Mouse (Mus musculus) CH12.LX (cell line): ENCODE measurements around the gene Ccl22. TPM values are rescaled to one million over a fixed set of nuclear protein-coding genes. Genes with fewer than 3 reads are reported as not detected.

Experiments
- DNase-seq: peaks from one replicate; pipeline ENCODE4 v3.0.0-alpha.2; 2013; ENCODE audit errors: extremely low read depth
- H3K27ac ChIP-seq: 2 replicates; pipeline ENCODE4 v1.5.1; 2012; ENCODE audit warnings: low read depth, mild to moderate bottlenecking, control low read depth, moderate library complexity; ENCODE audit not compliant: insufficient read depth
- H3K27me3 ChIP-seq: replicated peaks from 2 replicates; pipeline ENCODE3; 2012; ENCODE audit warnings: inconsistent platforms
- H3K36me3 ChIP-seq, 2 experiments: replicated peaks in 1 of 2; 2 replicates each; pipeline versions ENCODE3 to v1.6.1; 2012; ENCODE audit warnings: inconsistent platforms in 1 of 2, low read length in 1 of 2, mild to moderate bottlenecking in 1 of 2, mixed read lengths in 1 of 2, moderate library complexity in 1 of 2; ENCODE audit not compliant: control insufficient read depth in 1 of 2, insufficient read depth in 1 of 2
- H3K4me1 ChIP-seq, 2 experiments: 2 replicates each; pipeline ENCODE4 v1.6.1; 2012; ENCODE audit warnings: inconsistent platforms in 1 of 2, moderate library complexity in 1 of 2; ENCODE audit not compliant: insufficient read depth in 2 of 2, control insufficient read depth in 1 of 2
- H3K4me2 ChIP-seq: 2 replicates; pipeline ENCODE4 v1.6.1; 2012; ENCODE audit warnings: low read depth, mild to moderate bottlenecking, control low read depth; ENCODE audit not compliant: poor library complexity, insufficient read depth, severe bottlenecking
- H3K4me3 ChIP-seq, 3 experiments: fragments of 150-350 bp in 1 of 3; sonication (generic) in 1 of 3; replicated peaks in 1 of 3; 2 replicates each; pipeline versions ENCODE3 to v1.5.1; 2011 to 2012; ENCODE audit warnings: low read depth in 2 of 3, low read length in 2 of 3, mild to moderate bottlenecking in 2 of 3, moderate library complexity in 2 of 3, control low read depth in 1 of 3, improper control_type of control experiment in 1 of 3, inconsistent platforms in 1 of 3, mixed read lengths in 1 of 3; ENCODE audit not compliant: poor library complexity in 1 of 3
- H3K79me2 ChIP-seq: replicated peaks from 2 replicates; pipeline ENCODE4 v1.6.1; 2012; ENCODE audit warnings: mild to moderate bottlenecking, moderate library complexity; ENCODE audit not compliant: control insufficient read depth, poor library complexity, insufficient read depth, severe bottlenecking; ENCODE audit errors: extremely low read depth
- H3K9ac ChIP-seq: 2 replicates; pipeline ENCODE4 v1.6.1; 2012; ENCODE audit warnings: low read depth, mild to moderate bottlenecking, control low read depth, moderate library complexity; ENCODE audit not compliant: insufficient read depth
- H3K9me3 ChIP-seq: replicated peaks from 2 replicates; pipeline ENCODE3; 2012; ENCODE audit warnings: low read length, inconsistent platforms, mixed read lengths
- CHD2 ChIP-seq: IDR thresholded peaks from 2 replicates; pipeline ENCODE4 v1.6.1; 2011; ENCODE audit warnings: low read length, improper control_type of control experiment
- CTCF ChIP-seq, 2 experiments: IDR thresholded peaks in 1 of 2; conservative IDR thresholded peaks in 1 of 2; 2 replicates each; pipeline ENCODE4 v1.5.1; 2011 to 2012; ENCODE audit warnings: low read depth in 2 of 2, low read length in 2 of 2, improper control_type of control experiment in 1 of 2, inconsistent platforms in 1 of 2, mild to moderate bottlenecking in 1 of 2, moderate library complexity in 1 of 2
- ELF1 ChIP-seq: IDR thresholded peaks from 2 replicates; pipeline ENCODE4 v1.6.1; 2014; ENCODE audit warnings: low read depth, mild to moderate bottlenecking, inconsistent platforms, low read length, improper control_type of control experiment
- EP300 ChIP-seq: IDR thresholded peaks from 2 replicates; pipeline ENCODE4 v1.6.1; 2011; ENCODE audit warnings: low read length, improper control_type of control experiment
- ETS1 ChIP-seq: conservative IDR thresholded peaks from 2 replicates; pipeline ENCODE4 v1.6.1; 2012; ENCODE audit warnings: low read depth, mild to moderate bottlenecking, inconsistent platforms, low read length, improper control_type of control experiment, moderate library complexity
- IRF4 ChIP-seq: IDR thresholded peaks from 2 replicates; pipeline ENCODE4 v1.6.1; 2014; ENCODE audit warnings: low read depth, mild to moderate bottlenecking, inconsistent platforms, low read length, improper control_type of control experiment
- JUND ChIP-seq: conservative IDR thresholded peaks from 2 replicates; pipeline ENCODE4 v1.6.1; 2011; ENCODE audit warnings: low read depth, low read length, improper control_type of control experiment
- MAFK ChIP-seq: IDR thresholded peaks from 2 replicates; pipeline ENCODE4 v1.6.1; 2011; ENCODE audit warnings: low read length, improper control_type of control experiment; ENCODE audit not compliant: insufficient replicate concordance
- MXI1 ChIP-seq: IDR thresholded peaks from 2 replicates; pipeline ENCODE4 v1.6.1; 2011; ENCODE audit warnings: mild to moderate bottlenecking, low read depth, low read length, improper control_type of control experiment
- PAX5 ChIP-seq: IDR thresholded peaks from 2 replicates; pipeline ENCODE4 v1.6.1; 2012; ENCODE audit warnings: low read length, inconsistent platforms, mixed read lengths
- POLR2A ChIP-seq: IDR thresholded peaks from 2 replicates; pipeline ENCODE4 v1.6.1; 2011; ENCODE audit warnings: low read depth, mild to moderate bottlenecking, improper control_type of control experiment, low read length
- RAD21 ChIP-seq: IDR thresholded peaks from 2 replicates; pipeline ENCODE4 v1.6.1; 2011; ENCODE audit warnings: low read depth, mild to moderate bottlenecking, low read length, improper control_type of control experiment, moderate library complexity
- SIN3A ChIP-seq: IDR thresholded peaks from 2 replicates; pipeline ENCODE4 v1.6.1; 2012; ENCODE audit warnings: low read length, improper control_type of control experiment, inconsistent platforms
- SMC3 ChIP-seq: IDR thresholded peaks from 2 replicates; pipeline ENCODE4 v1.6.1; 2011; ENCODE audit warnings: low read depth, low read length, improper control_type of control experiment
- TBP ChIP-seq: conservative IDR thresholded peaks from 2 replicates; pipeline ENCODE4 v1.6.1; 2011; ENCODE audit warnings: low read depth, low read length, improper control_type of control experiment
- TCF12 ChIP-seq: IDR thresholded peaks from 2 replicates; pipeline ENCODE4 v1.6.1; 2014; ENCODE audit warnings: low read depth, mild to moderate bottlenecking, inconsistent platforms, low read length, improper control_type of control experiment
- UBTF ChIP-seq: IDR thresholded peaks from 2 replicates; pipeline ENCODE4 v1.6.1; 2012; ENCODE audit warnings: low read depth, mild to moderate bottlenecking, inconsistent platforms, low read length, improper control_type of control experiment, moderate library complexity
- USF1 ChIP-seq: IDR thresholded peaks from 2 replicates; pipeline ENCODE4 v1.6.1; 2014; ENCODE audit warnings: low read depth, mild to moderate bottlenecking, inconsistent platforms, low read length, improper control_type of control experiment
- ZKSCAN1 ChIP-seq: IDR thresholded peaks from 2 replicates; pipeline ENCODE4 v1.6.1; 2012; ENCODE audit warnings: low read depth, inconsistent platforms, low read length, improper control_type of control experiment, borderline replicate concordance
- dilution Hi-C: fragments of 300-500 bp; cut with MboI; formaldehyde crosslinking; loops from 2 replicates; pipeline ENCODE4 v1.14.3; 2020; ENCODE audit warnings: low sequenced_read_pairs; ENCODE audit not compliant: extremely low pct_unique_long_range_greater_than_20kb, extremely low pct_ligation_motif_present
- in situ Hi-C: fragments of 300-500 bp; cut with MboI; formaldehyde crosslinking; loops from 3 replicates; pipeline ENCODE4 v1.14.3; 2019; ENCODE audit warnings: low sequenced_read_pairs, low pct_ligation_motif_present, low pct_unique_long_range_greater_than_20kb, mixed read lengths
- polyA plus RNA-seq: library from polyadenylated mRNA; unstranded; fragments of >175 nt; gene quantifications from 2 replicates; pipeline ENCODE4 v1.2.1, GENCODE M21; 2012; ENCODE audit warnings: low read depth; ENCODE audit not compliant: insufficient read length
- total RNA-seq, 2 experiments: library from RNA; depleted of rRNA; stranded (reverse); fragments of 300-350 nt in 1 of 2; fragments of >200 nt in 1 of 2; gene quantifications; 2 replicates each; pipeline ENCODE4 v1.2.3; 2012 to 2014

The Ccl22 gene
- total and polyA plus RNA-seq, 3 experiments: 1,396 to 4,546 (median 3,114) TPM

GRCm38 (mm10) chr8:94789256-94789955, 44.0 kb downstream of the Ccl22 start:
- Histone ChIP-seq H3K36me3 (no peaks in the 10 kb centered on the region), H3K4me1 (peaks cover 17 to 53% of the 10 kb centered on the region in 2 experiments), H3K9me3 (no peaks in the 10 kb centered on the region), H3K4me2 (no peak overlapping the region), H3K79me2 (no peaks in the 10 kb centered on the region), H3K9ac (no peak overlapping the region), H3K27me3 (no peaks in the 10 kb centered on the region), H3K27ac (no peak overlapping the region)
- no peak for DNase-seq
- TF ChIP-seq SIN3A (no peak), EP300 (peak; percentile 1; the same call in 1 of the 2 replicates), UBTF (no peak)
- TF ChIP-seq, all 38 proteins: peak for 1
- H3K4me3 ChIP-seq: no peak overlapping the region
- dilution Hi-C loops (no loop called here), in situ Hi-C loops (no loop called here)

GRCm38 (mm10) chr8:94794368-94794767, 49.0 kb downstream of the Ccl22 start:
- H3K4me3 ChIP-seq: no peak overlapping the region
- dilution Hi-C loops: no loop called here
- no peak for TF ChIP-seq IRF4
- TF ChIP-seq SIN3A: no peak
- TF ChIP-seq MXI1: no peak
- TF ChIP-seq ELF1: no peak
- no peak for TF ChIP-seq ZKSCAN1
- TF ChIP-seq TCF12: no peak
- no peak for TF ChIP-seq POLR2A
- TF ChIP-seq ETS1: no peak
- TF ChIP-seq USF1: no peak
- TF ChIP-seq MAFK: no peak
- DNase-seq: no peak
- in situ Hi-C loops: no loop called here
- no peak overlapping the region for H3K4me2 ChIP-seq
- H3K36me3 ChIP-seq: no peaks in the 10 kb centered on the region
- H3K9ac ChIP-seq: no peak overlapping the region
- no peaks in the 10 kb centered on the region for H3K9me3 ChIP-seq
- peaks cover 0 to 6% of the 10 kb centered on the region in 2 experiments; a peak in 2 of 4 replicates for H3K4me1 ChIP-seq
- H3K27me3 ChIP-seq: no peaks in the 10 kb centered on the region
- H3K79me2 ChIP-seq: no peaks in the 10 kb centered on the region
- no peak overlapping the region for H3K27ac ChIP-seq

DNA sequence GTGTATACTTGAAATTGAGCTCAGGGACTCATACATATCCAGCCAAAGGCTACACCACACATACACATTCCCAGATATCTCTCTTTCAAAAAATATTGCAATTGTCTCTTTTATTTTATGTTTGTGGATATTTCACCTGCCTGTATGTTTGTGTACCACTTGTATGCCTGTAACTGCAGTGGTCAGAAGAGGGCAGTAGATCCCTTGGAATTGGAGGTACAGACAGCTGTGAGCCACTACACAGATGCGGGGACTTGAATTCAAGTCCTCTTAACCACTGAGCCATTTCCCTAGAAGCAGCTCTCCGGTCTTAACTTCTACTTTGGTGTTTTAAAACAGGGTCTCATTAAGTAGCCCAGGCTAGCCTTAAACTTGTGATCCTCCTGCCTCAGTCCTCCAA, 49.4 kb downstream of the Ccl22 start:
- Histone ChIP-seq H3K4me2 (no peak overlapping the region), H3K36me3 (no peaks in the 10 kb centered on the region), H3K79me2 (no peaks in the 10 kb centered on the region), H3K4me1 (peaks cover 0 to 2% of the 10 kb centered on the region in 2 experiments; a peak in 1 of 4 replicates), H3K27me3 (no peaks in the 10 kb centered on the region), H3K9ac (no peak overlapping the region), H3K9me3 (no peaks in the 10 kb centered on the region), H3K27ac (no peak overlapping the region), H3K4me3 (no peak overlapping the region)
- no peak for DNase-seq
- in situ Hi-C loops: no loop called here
- dilution Hi-C loops: no loop called here
- peak; percentile 36 for TF ChIP-seq RAD21
- no peak for TF ChIP-seq TBP
- TF ChIP-seq MAFK: no peak
- TF ChIP-seq PAX5: no peak
- no peak for TF ChIP-seq CHD2
- TF ChIP-seq CTCF (conservative IDR thresholded peaks at IDR 0.05 in 1 of 2, IDR thresholded peaks at IDR 0.05 in 1 of 2; ENCODE audit: low read depth in 2 of 2, low read length in 2 of 2): peak in 1 of 2 experiments; percentile 50; a peak in 2 of 4 replicates
- peak; percentile 35 for TF ChIP-seq SMC3
- no peak for TF ChIP-seq JUND
